Mouse (Mus musculus) liver, embryonic 16.5 days (tissue): ENCODE measurements around the gene Gm9970. TPM values are rescaled to one million over a fixed set of nuclear protein-coding genes. Genes with fewer than 3 reads are reported as not detected.
A peak's percentile ranks its signal among the peaks of the same experiment; 100 is the strongest.

ENCODE experiments used
- ATAC-seq: fragments of 200-750 bp; cut with Nextera tagmentation; 2 replicates; pipeline ENCODE4 v1.8.0; 2017; ENCODE audit warnings: low read depth, mild to moderate bottlenecking, moderate number of reproducible peaks, moderate library complexity
- H3K27ac ChIP-seq: fragments of 300-500 bp; sonication (generic); 2 replicates; pipeline ENCODE4 v1.5.1; 2014; ENCODE audit warnings: mild to moderate bottlenecking, low read length
- H3K27me3 ChIP-seq: fragments of 300-500 bp; sonication (generic); 2 replicates; pipeline ENCODE4 v1.6.1; 2014; ENCODE audit warnings: low read depth, low read length, mixed read lengths; ENCODE audit not compliant: control insufficient read depth, insufficient read depth
- H3K36me3 ChIP-seq: fragments of 300-500 bp; sonication (generic); 2 replicates; pipeline ENCODE4 v1.6.1; 2014; ENCODE audit warnings: mild to moderate bottlenecking; ENCODE audit not compliant: control insufficient read depth, insufficient read depth
- H3K4me1 ChIP-seq: fragments of 300-500 bp; sonication (generic); 2 replicates; pipeline ENCODE4 v1.6.1; 2014; ENCODE audit warnings: low read depth, low read length, mixed read lengths; ENCODE audit not compliant: control insufficient read depth
- H3K4me2 ChIP-seq: fragments of 300-500 bp; sonication (generic); 2 replicates; pipeline ENCODE4 v1.6.1; 2014; ENCODE audit warnings: low read depth, low read length, mixed read lengths
- H3K4me3 ChIP-seq: fragments of 300-500 bp; sonication (generic); 2 replicates; pipeline ENCODE4 v1.5.1; 2014; ENCODE audit warnings: low read depth, mild to moderate bottlenecking, low read length
- H3K9ac ChIP-seq: fragments of 300-500 bp; sonication (generic); 2 replicates; pipeline ENCODE4 v1.6.1; 2014; ENCODE audit warnings: low read depth, low read length
- H3K9me3 ChIP-seq: fragments of 300-500 bp; sonication (generic); replicated peaks from 2 replicates; pipeline ENCODE4 v1.6.1; 2016; ENCODE audit warnings: low read length; ENCODE audit not compliant: control insufficient read depth
- WGBS: fragments of 180-500 bp; shearing (Covaris S2); extraction: QIAGEN DNeasy Blood & Tissue Kit; methylation state at CpG from one replicate; pipeline ENCODE4 v1.1.7; 2014; ENCODE audit not compliant: insufficient replicate concordance; 5-methylcytosine and 5-hydroxymethylcytosine counted together
- polyA plus RNA-seq: library from polyadenylated mRNA; unstranded; fragments of >200 nt; fragmentation: Nextera tagmentation; extraction: Ambion mirVana; gene quantifications from 2 replicates; pipeline ENCODE4 v1.2.1, GENCODE M21; 2015

The Gm9970 gene
- polyA plus RNA-seq, 1 experiment from 2014 or later = not detected

DNA sequence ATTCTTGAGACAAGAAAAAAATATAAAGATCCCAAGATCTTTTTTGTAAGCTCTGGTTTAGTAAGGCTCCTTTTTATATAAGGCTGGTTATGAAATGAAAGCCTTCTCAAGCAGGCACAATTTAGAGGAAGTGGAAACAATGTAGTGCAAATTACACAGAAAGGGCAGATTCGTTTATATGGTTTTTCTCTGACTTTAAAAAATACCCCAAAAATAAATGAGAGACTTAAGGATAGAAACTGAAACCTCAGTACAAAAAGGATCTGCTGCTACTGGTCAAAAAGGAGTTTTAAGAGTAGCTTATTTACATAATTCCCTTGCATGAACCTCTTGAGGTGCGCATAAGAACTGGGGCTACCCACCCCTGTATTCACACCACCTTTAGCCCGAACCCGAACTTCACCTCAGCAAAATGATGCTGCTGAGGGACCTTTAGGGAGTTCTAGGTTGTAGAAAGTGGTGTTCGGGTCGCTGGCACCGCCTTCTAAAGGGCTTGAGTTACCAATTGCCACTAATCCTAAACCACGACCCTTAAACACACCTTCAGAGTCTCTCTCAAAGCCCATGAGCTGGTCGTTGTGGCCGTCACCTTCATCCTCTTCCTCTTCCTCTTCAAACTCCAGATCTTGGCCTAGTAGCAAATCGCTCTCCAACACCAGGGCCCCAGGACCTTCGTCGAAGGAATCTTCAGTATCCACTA is 39.8 kb downstream of the Gm9970 start:
- H3K4me1 ChIP-seq = peaks cover 11% of the 10 kb centered on the region
- peak overlapping the region; percentile 84 for H3K27ac ChIP-seq
- H3K36me3 ChIP-seq = peaks cover 66% of the 10 kb centered on the region
- H3K9ac ChIP-seq = peak overlapping the region; percentile 83
- H3K9me3 ChIP-seq = no peaks in the 10 kb centered on the region
- H3K4me2 ChIP-seq = peak overlapping the region; percentile 55
- H3K27me3 ChIP-seq = no peaks in the 10 kb centered on the region
- ATAC-seq = no peak
- peak overlapping the region; percentile 85 for H3K4me3 ChIP-seq
- WGBS = 18% methylated on average over 13 of the region's 13 CpGs

DNA sequence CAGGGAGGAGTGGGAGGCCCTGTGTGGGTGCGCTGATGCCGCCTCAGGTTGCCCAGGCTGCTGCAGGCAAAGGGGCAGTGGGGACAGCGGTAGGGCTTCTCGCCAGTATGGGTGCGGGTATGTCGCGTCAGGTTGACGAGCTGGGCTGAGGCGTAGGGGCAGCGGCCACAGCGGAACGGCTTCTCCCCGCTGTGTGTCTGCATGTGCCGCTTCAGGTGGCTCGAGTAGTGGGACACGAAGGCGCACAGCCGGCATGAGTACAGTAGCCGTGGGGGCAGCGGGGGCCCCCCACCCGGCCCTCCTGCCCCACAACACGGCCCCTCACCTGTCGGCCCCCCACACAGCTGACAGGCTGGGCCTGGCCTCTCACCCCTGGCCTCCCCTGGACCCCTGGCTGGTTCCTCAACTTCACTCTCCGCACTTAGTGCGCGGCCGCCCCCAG is 40.7 kb downstream of the Gm9970 start:
- H3K4me2 ChIP-seq = no peak overlapping the region
- H3K9me3 ChIP-seq = no peaks in the 10 kb centered on the region
- no peak overlapping the region for H3K9ac ChIP-seq
- H3K27me3 ChIP-seq = no peaks in the 10 kb centered on the region
- ATAC-seq = no peak
- H3K4me3 ChIP-seq = no peak overlapping the region
- 87% methylated on average over 27 of the region's 27 CpGs for WGBS
- no peak overlapping the region for H3K27ac ChIP-seq
- peaks cover 68% of the 10 kb centered on the region for H3K36me3 ChIP-seq
- peaks cover 11% of the 10 kb centered on the region for H3K4me1 ChIP-seq

DNA sequence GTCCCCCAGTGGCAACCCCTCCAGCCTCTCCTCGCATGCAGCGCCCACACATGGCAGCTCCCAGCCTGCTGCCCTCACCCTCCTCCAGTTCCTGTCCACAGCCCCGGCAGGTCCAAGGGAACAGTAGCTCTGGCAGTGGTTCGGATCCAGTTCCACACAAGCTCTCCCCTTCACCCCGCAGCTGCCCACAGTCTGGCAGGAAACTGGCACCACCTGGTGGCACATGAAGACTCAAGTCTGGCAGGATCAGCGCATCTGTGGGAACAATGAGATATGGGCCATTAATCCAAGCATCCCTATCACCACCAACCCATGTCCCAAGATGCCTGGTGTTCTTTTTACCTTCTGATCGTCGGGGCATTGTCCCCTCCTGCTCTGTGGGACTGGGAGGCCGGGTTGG is 41.1 kb downstream of the Gm9970 start:
- H3K4me3 ChIP-seq = no peak overlapping the region
- H3K27ac ChIP-seq = no peak overlapping the region
- no peaks in the 10 kb centered on the region for H3K27me3 ChIP-seq
- ATAC-seq = no peak
- no peaks in the 10 kb centered on the region for H3K9me3 ChIP-seq
- WGBS = 74% methylated on average over 9 of the region's 9 CpGs
- no peak overlapping the region for H3K9ac ChIP-seq
- H3K4me2 ChIP-seq = no peak overlapping the region
- H3K36me3 ChIP-seq = peaks cover 66% of the 10 kb centered on the region
- peaks cover 11% of the 10 kb centered on the region for H3K4me1 ChIP-seq

DNA sequence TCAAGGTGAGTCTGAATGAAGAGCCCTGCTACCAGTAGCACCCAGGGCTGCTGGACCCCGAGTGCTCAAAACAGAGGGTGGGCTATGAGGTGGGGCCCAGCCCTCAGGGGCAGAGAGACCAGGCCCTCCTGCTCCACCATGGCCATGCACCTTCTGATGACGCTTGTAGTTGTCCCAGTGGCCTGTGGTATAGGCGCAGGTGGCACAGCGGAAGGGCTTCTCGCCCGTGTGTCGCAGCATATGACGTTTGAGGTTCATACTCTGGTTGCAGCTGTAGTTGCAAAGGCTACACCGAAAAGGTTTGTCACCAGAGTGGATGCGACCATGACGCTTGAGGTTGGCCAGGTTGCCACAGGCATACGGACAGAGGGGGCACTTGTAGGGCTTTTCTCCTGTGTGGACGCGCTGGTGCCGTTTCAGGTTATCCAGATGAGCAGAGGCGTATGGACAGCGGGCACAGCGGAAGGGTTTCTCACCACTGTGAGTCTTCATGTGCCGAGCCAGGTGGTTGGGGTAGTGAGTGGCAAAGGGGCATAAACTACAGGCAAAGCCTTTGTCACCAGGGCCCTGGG is 41.6 kb downstream of the Gm9970 start:
- H3K4me1 ChIP-seq = peaks cover 16% of the 10 kb centered on the region
- H3K4me2 ChIP-seq = no peak overlapping the region
- H3K9me3 ChIP-seq = no peaks in the 10 kb centered on the region
- no peak overlapping the region for H3K27ac ChIP-seq
- H3K9ac ChIP-seq = no peak overlapping the region
- WGBS = 90% methylated on average over 19 of the region's 19 CpGs
- H3K27me3 ChIP-seq = no peaks in the 10 kb centered on the region
- no peak overlapping the region for H3K4me3 ChIP-seq
- ATAC-seq = no peak
- peaks cover 63% of the 10 kb centered on the region for H3K36me3 ChIP-seq

DNA sequence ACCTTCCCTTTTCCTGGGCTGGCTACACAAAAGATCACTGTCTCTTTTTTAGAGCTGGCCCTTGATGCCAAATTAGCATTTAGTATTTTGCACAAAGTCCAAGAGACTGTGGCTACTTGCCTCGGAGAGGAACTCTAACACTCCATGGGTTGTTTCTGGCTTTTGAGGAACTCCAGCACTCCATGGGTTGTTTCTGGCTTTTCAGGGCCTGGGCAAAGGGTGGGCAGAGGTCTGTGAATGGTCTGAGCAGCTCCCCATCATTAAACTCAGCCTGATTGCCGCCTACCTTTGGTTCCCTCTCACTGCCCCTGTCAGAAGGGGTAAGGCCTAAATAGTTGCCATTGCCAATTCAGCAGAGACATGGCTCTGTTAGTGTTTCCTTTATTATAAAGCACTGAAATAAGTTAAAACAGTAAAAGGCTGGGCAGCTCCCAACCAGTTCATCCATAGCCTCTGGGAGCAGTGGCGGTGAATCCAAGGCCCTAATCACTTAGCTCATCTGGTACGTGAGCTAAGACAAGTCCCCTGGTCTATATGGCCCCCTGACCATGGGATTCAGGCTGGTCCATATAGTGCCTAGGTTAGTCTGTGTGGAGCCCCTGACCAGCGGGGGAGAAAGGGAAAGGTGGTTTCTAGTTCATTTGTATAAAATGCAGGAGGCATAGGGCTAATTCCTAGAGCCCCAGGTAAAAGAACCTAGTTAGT is 42.3 kb downstream of the Gm9970 start:
- 74% methylated on average over 5 of the region's 5 CpGs for WGBS
- H3K4me1 ChIP-seq = peaks cover 21% of the 10 kb centered on the region

DNA sequence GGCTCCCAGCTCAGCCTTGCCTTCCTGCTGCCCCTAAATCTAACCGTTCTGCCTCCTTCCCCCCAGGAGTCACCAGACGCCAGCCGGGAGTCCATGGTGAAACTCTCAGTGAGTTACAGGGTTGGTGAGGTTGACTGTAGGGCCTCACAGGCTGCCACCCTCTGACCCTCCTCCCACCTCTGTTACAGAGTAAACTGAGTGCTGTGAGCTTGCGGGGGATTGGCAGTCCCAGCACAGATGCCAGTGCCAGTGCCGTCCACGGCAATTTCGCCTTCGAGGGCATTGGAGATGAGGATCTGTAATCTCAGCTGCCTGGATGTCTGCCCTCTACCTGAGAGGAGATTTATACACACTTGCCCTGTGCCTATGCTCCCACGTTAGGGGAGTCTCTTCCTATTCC is 42.9 kb downstream of the Gm9970 start:
- Histone ChIP-seq H3K4me1 (peaks cover 21% of the 10 kb centered on the region), H3K9ac (no peak overlapping the region), H3K36me3 (peaks cover 58% of the 10 kb centered on the region), H3K4me2 (no peak overlapping the region), H3K4me3 (no peak overlapping the region), H3K9me3 (no peaks in the 10 kb centered on the region), H3K27ac (no peak overlapping the region), H3K27me3 (no peaks in the 10 kb centered on the region)
- WGBS = 80% methylated on average over 9 of the region's 9 CpGs
- ATAC-seq = no peak

More for the DNA sequence above, 42.3 kb downstream of the Gm9970 start:
- no peak overlapping the region for H3K4me3 ChIP-seq
- H3K4me2 ChIP-seq = no peak overlapping the region
- no peaks in the 10 kb centered on the region for H3K27me3 ChIP-seq
- no peak overlapping the region for H3K27ac ChIP-seq
- ATAC-seq = no peak
- no peaks in the 10 kb centered on the region for H3K9me3 ChIP-seq
- no peak overlapping the region for H3K9ac ChIP-seq
- H3K36me3 ChIP-seq = peaks cover 58% of the 10 kb centered on the region

DNA sequence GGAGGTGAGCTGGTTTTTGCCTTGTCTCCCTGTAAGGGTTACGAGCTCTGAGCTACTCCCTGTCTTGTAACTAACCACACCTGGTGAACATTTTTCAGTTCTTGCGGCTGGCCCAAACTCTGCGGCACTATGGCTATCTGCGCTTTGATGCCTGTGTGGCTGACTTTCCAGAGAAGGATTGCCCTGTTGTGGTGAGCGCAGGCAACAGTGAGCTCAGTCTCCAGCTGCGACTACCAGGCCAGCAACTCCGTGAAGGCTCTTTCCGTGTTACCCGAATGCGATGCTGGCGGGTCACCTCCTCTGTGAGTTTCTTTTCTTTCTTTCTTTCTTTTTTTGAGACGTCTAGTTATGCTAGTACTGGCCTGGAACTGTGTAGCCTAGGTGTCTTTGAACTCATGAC is 44.0 kb downstream of the Gm9970 start:
- Histone ChIP-seq H3K27me3 (no peaks in the 10 kb centered on the region), H3K36me3 (peaks cover 51% of the 10 kb centered on the region), H3K9me3 (no peaks in the 10 kb centered on the region), H3K4me1 (peaks cover 15% of the 10 kb centered on the region), H3K9ac (no peak overlapping the region), H3K27ac (no peak overlapping the region), H3K4me2 (no peak overlapping the region), H3K4me3 (no peak overlapping the region)
- 91% methylated on average over 12 of the region's 12 CpGs for WGBS
- ATAC-seq = no peak

DNA sequence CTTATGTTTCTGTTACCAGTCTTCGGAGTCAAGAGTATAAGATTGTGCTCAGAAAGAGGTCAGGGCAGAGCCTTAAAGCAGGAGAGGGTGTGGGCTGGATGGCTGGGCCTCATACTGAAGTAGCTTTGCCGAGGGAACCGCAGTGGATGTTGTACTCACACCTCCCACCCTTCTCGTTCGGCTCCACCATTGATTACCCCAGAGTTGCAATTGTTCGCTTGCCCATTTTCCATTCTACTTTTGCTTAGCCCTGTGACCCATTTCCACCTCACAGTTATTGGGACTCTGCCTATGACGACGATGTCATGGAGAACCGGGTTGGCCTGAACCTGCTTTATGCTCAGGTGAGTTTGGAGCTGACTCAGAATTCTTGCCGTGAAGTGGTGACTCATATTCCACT is 44.8 kb downstream of the Gm9970 start:
- Histone ChIP-seq H3K4me1 (peaks cover 21% of the 10 kb centered on the region), H3K36me3 (peaks cover 51% of the 10 kb centered on the region), H3K9ac (no peak overlapping the region), H3K27ac (no peak overlapping the region), H3K4me3 (no peak overlapping the region), H3K27me3 (no peaks in the 10 kb centered on the region), H3K9me3 (no peaks in the 10 kb centered on the region), H3K4me2 (no peak overlapping the region)
- WGBS = 94% methylated on average over 10 of the region's 10 CpGs
- ATAC-seq = no peak

DNA sequence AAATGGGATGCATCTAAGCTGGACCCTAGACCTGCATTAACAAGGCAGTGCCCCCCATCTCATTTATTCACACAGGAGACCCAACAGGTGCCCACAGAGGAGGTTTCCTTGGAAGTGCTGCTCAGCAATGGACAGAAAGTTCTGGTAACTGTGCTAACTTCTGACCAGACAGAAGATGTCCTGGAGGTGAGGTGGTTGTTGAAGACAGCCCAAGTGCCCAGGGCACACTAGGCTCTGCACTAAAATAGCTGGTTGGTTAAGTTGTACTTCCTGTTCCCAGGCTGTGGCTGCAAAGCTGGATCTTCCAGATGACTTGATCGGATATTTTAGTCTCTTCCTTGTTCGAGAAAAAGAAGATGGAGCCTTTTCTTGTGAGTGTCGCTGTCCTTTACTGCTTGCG is 45.4 kb downstream of the Gm9970 start:
- no peaks in the 10 kb centered on the region for H3K27me3 ChIP-seq
- no peak overlapping the region for H3K4me3 ChIP-seq
- no peak overlapping the region for H3K4me2 ChIP-seq
- H3K36me3 ChIP-seq = peaks cover 55% of the 10 kb centered on the region
- peaks cover 20% of the 10 kb centered on the region for H3K4me1 ChIP-seq
- WGBS = 79% methylated on average over 4 of the region's 4 CpGs
- ATAC-seq = no peak
- no peak overlapping the region for H3K9ac ChIP-seq
- H3K9me3 ChIP-seq = no peaks in the 10 kb centered on the region
- H3K27ac ChIP-seq = no peak overlapping the region
